Mouse (Mus musculus): Measurements from ENCODE around the gene Mettl11b. TPM values are rescaled to one million over a fixed set of nuclear protein-coding genes. Genes with fewer than 3 reads are reported as not detected.

Mettl11b gene
- 0.58 and 0.62 TPM in 2 replicates for polyA plus RNA-seq (2012; rRNA removed)

GRCm38 (mm10) chr1:163725106-163725759 is at the start of gene Mettl11b:
Gene Mettl11b (minus strand): TSS chr1:163725232.

Other genes starting within 250 kb of the Mettl11b start
- gene Kifap3, start 54.4 kb upstream of the Mettl11b start, polyA plus RNA-seq (2012; rRNA removed) = 31.1 and 39.8 TPM in 2 replicates
- 12.9 and 17.9 TPM in 2 replicates for gene Scyl3, start 203.9 kb upstream of the Mettl11b start, polyA plus RNA-seq (2012; rRNA removed)